Mouse (Mus musculus): Measurements from ENCODE around the gene Mrpl20. TPM values are rescaled to one million over a fixed set of nuclear protein-coding genes. Genes with fewer than 3 reads are reported as not detected.

The Mrpl20 gene
- polyA plus RNA-seq, 1 experiment, result 262 TPM

DNA sequence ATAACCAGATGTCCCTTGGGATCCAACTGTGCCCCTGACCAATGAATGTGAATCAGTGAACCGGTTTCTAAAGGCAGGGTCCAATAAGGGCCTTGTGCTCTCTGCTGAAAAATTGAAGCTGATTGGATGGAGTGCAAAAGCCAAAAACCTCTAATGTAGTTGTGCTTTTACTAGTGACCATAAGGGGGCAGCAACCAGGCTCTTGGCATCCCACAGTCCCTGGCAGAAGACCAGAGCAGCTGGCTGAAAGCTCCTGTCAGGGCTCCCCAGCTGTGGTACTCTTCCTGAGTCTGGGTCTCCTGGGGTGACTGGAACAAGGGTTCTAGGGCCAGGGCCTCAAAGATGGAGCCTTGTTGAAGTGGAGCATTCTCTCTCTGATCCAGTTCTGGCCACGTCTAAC is 31.2 kb downstream of the Mrpl20 start:
- no peak overlapping the region for H3K4me3 ChIP-seq (ENCODE audit: insufficient read depth, poor library complexity, severe bottlenecking)
- H3K79me3 ChIP-seq (ENCODE audit: low read depth), result peaks cover 16% of the 10 kb centered on the region
- peaks cover 19% of the 10 kb centered on the region for H3K79me2 ChIP-seq (ENCODE audit: control insufficient read depth, insufficient read depth)
- peaks cover 11% of the 10 kb centered on the region for H3K36me3 ChIP-seq (ENCODE audit: control insufficient read depth, insufficient read depth)
- TF ChIP-seq FOSL1 (IDR thresholded peaks at IDR 0.05; ENCODE audit: insufficient read depth, low read length, poor library complexity, severe bottlenecking) (no peak), CTCF (IDR thresholded peaks at IDR 0.05; ENCODE audit: control insufficient read depth, insufficient read depth, insufficient read length) (peak; percentile 42)
- no peak overlapping the region for H3ac ChIP-seq (ENCODE audit: control insufficient read depth, insufficient read length, low read depth)
- no peaks in the 10 kb centered on the region for H3K27me3 ChIP-seq (ENCODE audit: control insufficient read depth, insufficient read depth, insufficient read length)

DNA sequence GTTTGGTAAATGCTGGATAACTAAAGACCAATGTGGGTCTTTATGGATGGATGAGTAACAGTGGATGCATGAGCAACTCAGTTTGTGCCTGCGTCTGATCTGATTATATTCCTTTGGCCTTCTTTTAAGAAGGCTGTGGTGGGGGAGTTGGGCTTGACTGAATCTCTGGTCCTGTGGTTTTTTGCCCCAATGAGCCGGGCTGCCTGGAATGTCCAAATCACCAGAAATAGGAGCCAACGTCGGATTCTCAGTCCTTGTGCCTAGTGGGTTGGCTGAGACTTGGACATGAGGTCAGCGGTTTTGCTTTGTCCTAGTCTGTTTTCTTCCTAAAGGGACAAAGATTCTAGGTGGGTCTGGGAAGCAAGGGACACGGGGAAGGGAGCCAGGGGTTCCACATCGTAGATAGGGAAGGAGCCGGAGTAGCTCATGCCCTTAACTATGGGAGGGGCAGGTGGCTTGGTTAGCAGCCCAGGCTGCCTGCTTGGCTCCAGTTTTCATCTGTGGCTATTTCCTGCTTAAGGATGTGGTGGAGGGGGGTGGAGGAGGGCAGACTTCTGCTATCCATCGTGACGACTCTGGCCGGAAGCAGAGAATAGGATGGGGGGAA is 34.8 kb downstream of the Mrpl20 start:
- H3K79me2 ChIP-seq (ENCODE audit: control insufficient read depth, insufficient read depth), result peaks cover 22% of the 10 kb centered on the region
- no peak overlapping the region for H3K4me3 ChIP-seq (ENCODE audit: insufficient read depth, poor library complexity, severe bottlenecking)
- H3K36me3 ChIP-seq (ENCODE audit: control insufficient read depth, insufficient read depth), result peaks cover 14% of the 10 kb centered on the region
- peaks cover 13% of the 10 kb centered on the region for H3K79me3 ChIP-seq (ENCODE audit: low read depth)
- TF ChIP-seq MAX (IDR thresholded peaks at IDR 0.05) (peak; percentile 17), USF1 (IDR thresholded peaks at IDR 0.05; ENCODE audit: low read depth) (no peak)
- H3K27me3 ChIP-seq (ENCODE audit: control insufficient read depth, insufficient read depth, insufficient read length), result no peaks in the 10 kb centered on the region
- peak overlapping the region; percentile 14 for H3ac ChIP-seq (ENCODE audit: control insufficient read depth, insufficient read length, low read depth)

DNA sequence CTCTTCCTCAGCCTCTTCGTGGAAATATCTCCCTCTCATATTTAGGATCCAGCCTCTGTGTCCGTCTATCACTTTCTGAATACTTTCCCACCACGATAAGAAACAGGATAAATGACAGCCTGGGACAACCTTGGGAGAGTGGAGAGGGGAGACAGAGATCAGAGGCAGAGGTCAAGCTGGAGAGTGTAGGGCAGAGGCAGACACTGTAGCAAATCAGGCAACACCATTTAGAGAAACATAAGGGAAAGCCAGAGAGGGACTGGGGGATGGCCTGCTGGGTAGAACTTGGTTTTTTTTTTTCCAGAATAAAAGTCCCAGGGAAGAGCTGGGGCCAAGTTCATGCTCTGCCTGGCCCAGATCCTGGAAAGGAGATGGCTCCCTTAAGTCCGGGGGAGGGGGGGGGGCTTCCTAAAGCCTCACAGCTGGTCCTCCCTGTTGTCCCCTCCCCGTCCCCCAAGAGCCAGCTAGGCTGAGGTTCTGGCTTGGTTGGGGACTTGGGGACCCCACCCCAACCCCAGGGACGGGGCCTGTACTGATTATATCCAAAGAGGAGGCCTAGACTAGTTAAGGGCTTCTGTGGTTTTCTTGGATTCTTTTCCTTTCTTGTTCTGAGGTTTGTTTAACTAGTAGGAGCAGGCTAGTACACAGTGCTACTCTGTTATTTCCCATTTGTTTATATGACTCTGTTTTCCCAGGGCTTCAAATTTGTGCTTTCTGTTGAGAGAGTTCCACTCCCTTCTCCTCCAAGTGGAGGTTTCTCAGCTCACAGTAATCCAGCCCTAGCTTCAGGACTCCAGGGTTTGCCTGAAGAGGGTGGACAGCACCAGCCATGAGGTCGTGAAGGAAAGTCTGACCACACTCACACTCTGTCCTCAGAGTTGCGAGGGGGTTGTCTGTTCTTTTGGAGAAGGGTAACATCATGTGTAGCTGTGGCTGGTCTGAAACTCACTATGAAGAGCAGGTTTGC is 35.8 kb downstream of the Mrpl20 start:
- peaks cover 14% of the 10 kb centered on the region for H3K79me2 ChIP-seq (ENCODE audit: control insufficient read depth, insufficient read depth)
- no peaks in the 10 kb centered on the region for H3K27me3 ChIP-seq (ENCODE audit: control insufficient read depth, insufficient read depth, insufficient read length)
- no peak overlapping the region for H3K4me3 ChIP-seq (ENCODE audit: insufficient read depth, poor library complexity, severe bottlenecking)
- H3K36me3 ChIP-seq (ENCODE audit: control insufficient read depth, insufficient read depth), result peaks cover 10% of the 10 kb centered on the region
- peaks cover 6% of the 10 kb centered on the region for H3K79me3 ChIP-seq (ENCODE audit: low read depth)
- peak overlapping the region; percentile 29 for H3ac ChIP-seq (ENCODE audit: control insufficient read depth, insufficient read length, low read depth)
- TF ChIP-seq MYOD1 (IDR thresholded peaks at IDR 0.05; ENCODE audit: control insufficient read depth, insufficient read length, low read depth), result no peak
- no peak for TF ChIP-seq USF1 (IDR thresholded peaks at IDR 0.05; ENCODE audit: low read depth)
- no peak for TF ChIP-seq MYOG (IDR thresholded peaks at IDR 0.05; ENCODE audit: control insufficient read depth, extremely low read depth, insufficient read length)
- no peak for TF ChIP-seq CTCF (IDR thresholded peaks at IDR 0.05; ENCODE audit: control insufficient read depth, insufficient read depth, insufficient read length)
- TF ChIP-seq FOSL1 (IDR thresholded peaks at IDR 0.05; ENCODE audit: insufficient read depth, low read length, poor library complexity, severe bottlenecking), result no peak
- TF ChIP-seq MAX (IDR thresholded peaks at IDR 0.05), result no peak
- no peak for TF ChIP-seq CEBPB (IDR thresholded peaks at IDR 0.05; ENCODE audit: low read depth)

DNA sequence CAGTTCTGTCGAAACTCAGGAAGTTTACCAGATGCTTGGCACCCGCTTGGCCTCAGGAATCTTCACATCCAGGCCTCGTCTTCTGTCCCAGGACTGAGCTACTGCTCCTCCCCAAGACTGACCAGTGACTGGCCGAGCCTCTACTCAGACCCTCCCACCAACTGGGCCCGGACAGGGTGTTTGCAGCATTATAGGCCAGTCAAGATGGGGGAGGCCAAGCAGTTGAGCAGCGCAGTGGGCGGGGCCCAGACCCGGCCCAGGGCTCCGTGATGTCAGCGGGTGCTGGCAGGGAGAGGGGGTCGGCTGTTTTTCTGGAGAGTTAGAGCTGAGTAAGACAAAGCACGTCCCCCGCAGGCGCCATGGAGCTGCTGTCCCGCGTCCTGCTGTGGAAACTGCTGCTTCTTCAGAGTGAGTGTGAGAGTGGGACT is 36.8 kb downstream of the Mrpl20 start, which contains the start of gene Mxra8:
Gene Mxra8 (plus strand): TSS at position 198 of the 428 bp plus-strand sequence.
- peak within 1 kb of the TSS; percentile 77 for H3ac ChIP-seq (ENCODE audit: control insufficient read depth, insufficient read length, low read depth)
- no peak for TF ChIP-seq FOSL1 (IDR thresholded peaks at IDR 0.05; ENCODE audit: insufficient read depth, low read length, poor library complexity, severe bottlenecking)
- TF ChIP-seq CEBPB (IDR thresholded peaks at IDR 0.05; ENCODE audit: low read depth), result no peak
- TF ChIP-seq MYOG (IDR thresholded peaks at IDR 0.05; ENCODE audit: control insufficient read depth, extremely low read depth, insufficient read length), result no peak
- no peak for TF ChIP-seq MYOD1 (IDR thresholded peaks at IDR 0.05; ENCODE audit: control insufficient read depth, insufficient read length, low read depth)
- TF ChIP-seq MAX (IDR thresholded peaks at IDR 0.05), result no peak
- no peak for TF ChIP-seq USF1 (IDR thresholded peaks at IDR 0.05; ENCODE audit: low read depth)
- TF ChIP-seq CTCF (IDR thresholded peaks at IDR 0.05; ENCODE audit: control insufficient read depth, insufficient read depth, insufficient read length), result no peak

DNA sequence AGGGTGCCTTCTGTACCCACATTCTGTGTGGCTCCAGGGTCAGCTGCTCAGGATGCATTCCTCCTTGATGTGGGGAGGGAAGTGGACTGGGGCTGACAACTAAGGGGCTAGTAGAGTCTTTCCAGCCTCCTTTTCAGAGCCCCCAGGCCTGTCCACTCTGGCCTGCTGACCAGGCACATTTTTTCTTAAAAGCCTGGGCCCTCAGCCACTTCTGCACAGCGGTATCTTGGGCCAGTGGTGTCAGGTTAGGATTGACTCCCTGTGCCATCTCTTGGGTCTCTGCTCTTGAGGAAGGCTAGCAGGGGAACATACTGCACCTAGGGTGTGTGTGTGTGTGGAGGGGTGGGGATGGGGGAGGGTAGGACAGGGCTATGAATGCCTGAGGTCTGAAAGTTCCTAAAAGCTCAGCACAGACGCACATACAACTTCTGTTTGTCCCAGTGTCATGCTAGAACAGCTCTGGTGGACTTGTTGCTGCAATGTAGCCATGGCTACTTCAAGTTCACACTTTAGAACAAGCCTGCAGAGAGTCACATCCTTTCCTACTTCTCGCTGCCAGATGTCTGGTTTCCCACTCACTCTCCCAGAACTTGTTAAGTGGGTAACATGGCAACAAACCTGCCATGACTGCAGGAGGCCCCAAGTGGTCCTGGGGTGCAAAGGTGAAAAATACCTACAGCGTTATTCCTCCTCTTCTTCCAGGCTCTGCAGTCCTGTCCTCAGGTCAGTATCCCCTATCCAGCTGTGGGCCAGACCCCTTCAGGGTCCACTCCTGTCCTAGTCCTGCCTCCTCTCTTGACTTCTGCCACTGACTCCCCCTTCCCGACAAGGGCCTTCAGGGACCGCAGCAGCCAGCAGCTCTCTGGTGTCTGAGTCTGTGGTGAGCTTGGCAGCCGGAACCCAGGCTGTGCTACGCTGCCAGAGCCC is 37.7 kb downstream of the Mrpl20 start:
- Histone ChIP-seq H3K79me2 (ENCODE audit: control insufficient read depth, insufficient read depth) (peaks cover 14% of the 10 kb centered on the region), H3K36me3 (ENCODE audit: control insufficient read depth, insufficient read depth) (peaks cover 9% of the 10 kb centered on the region), H3ac (ENCODE audit: control insufficient read depth, insufficient read length, low read depth) (peak overlapping the region; percentile 61), H3K27me3 (ENCODE audit: control insufficient read depth, insufficient read depth, insufficient read length) (no peaks in the 10 kb centered on the region), H3K79me3 (ENCODE audit: low read depth) (peaks cover 4% of the 10 kb centered on the region), H3K4me3 (ENCODE audit: insufficient read depth, poor library complexity, severe bottlenecking) (peak overlapping the region; percentile 37)
- no peak for TF ChIP-seq CEBPB (IDR thresholded peaks at IDR 0.05; ENCODE audit: low read depth)
- TF ChIP-seq MAX (IDR thresholded peaks at IDR 0.05), result no peak
- no peak for TF ChIP-seq CTCF (IDR thresholded peaks at IDR 0.05; ENCODE audit: control insufficient read depth, insufficient read depth, insufficient read length)
- TF ChIP-seq FOSL1 (IDR thresholded peaks at IDR 0.05; ENCODE audit: insufficient read depth, low read length, poor library complexity, severe bottlenecking), result no peak
- TF ChIP-seq USF1 (IDR thresholded peaks at IDR 0.05; ENCODE audit: low read depth), result no peak
- TF ChIP-seq MYOG (IDR thresholded peaks at IDR 0.05; ENCODE audit: control insufficient read depth, extremely low read depth, insufficient read length), result no peak
- no peak for TF ChIP-seq MYOD1 (IDR thresholded peaks at IDR 0.05; ENCODE audit: control insufficient read depth, insufficient read length, low read depth)

More for the DNA sequence above, 36.8 kb downstream of the Mrpl20 start, which contains the start of gene Mxra8:
- Histone ChIP-seq H3K79me2 (ENCODE audit: control insufficient read depth, insufficient read depth) (peaks cover 14% of the 10 kb centered on the region), H3K36me3 (ENCODE audit: control insufficient read depth, insufficient read depth) (peaks cover 9% of the 10 kb centered on the region), H3K4me3 (ENCODE audit: insufficient read depth, poor library complexity, severe bottlenecking) (peak within 1 kb of the TSS; percentile 37), H3K79me3 (ENCODE audit: low read depth) (peaks cover 4% of the 10 kb centered on the region), H3K27me3 (ENCODE audit: control insufficient read depth, insufficient read depth, insufficient read length) (no peaks in the 10 kb centered on the region)

All from C2C12 (cell line).